Mouse (Mus musculus) MEL (cell line): ENCODE measurements around the gene Pgpep1. TPM values are rescaled to one million over a fixed set of nuclear protein-coding genes. Genes with fewer than 3 reads are reported as not detected.
A peak's percentile ranks its signal among the peaks of the same experiment; 100 is the strongest.

Experiments
- DNase-seq: peaks from one replicate; pipeline ENCODE4 v3.0.0; 2011; ENCODE audit warnings: low read depth, low spot score
- H3K27ac ChIP-seq: 2 replicates; pipeline ENCODE4 v1.5.1; 2012; ENCODE audit warnings: low read depth, mild to moderate bottlenecking, control low read depth, low read length, moderate library complexity; ENCODE audit not compliant: control insufficient read depth
- H3K27me3 ChIP-seq, 2 experiments: fragments of 150-350 bp in 1 of 2; sonication (generic) in 1 of 2; 2 replicates each; pipeline ENCODE4 v1.6.1; 2012; ENCODE audit warnings: low read length in 2 of 2, mild to moderate bottlenecking in 2 of 2, improper control_type of control experiment in 1 of 2, moderate library complexity in 1 of 2; ENCODE audit not compliant: insufficient read depth in 2 of 2, control insufficient read depth in 1 of 2
- H3K36me3 ChIP-seq, 2 experiments: 2 replicates each; pipeline ENCODE4 v1.6.1; 2012 to 2014; ENCODE audit warnings: low read length in 2 of 2, improper control_type of control experiment in 1 of 2, inconsistent platforms in 1 of 2, mild to moderate bottlenecking in 1 of 2; ENCODE audit not compliant: insufficient read depth in 2 of 2, control insufficient read depth in 1 of 2
- H3K4me1 ChIP-seq, 2 experiments: fragments of 150-350 bp in 1 of 2; sonication (generic) in 1 of 2; 2 replicates each; pipeline ENCODE4 v1.6.1; 2012; ENCODE audit warnings: low read length in 2 of 2, improper control_type of control experiment in 1 of 2, mild to moderate bottlenecking in 1 of 2; ENCODE audit not compliant: insufficient read depth in 2 of 2, control insufficient read depth in 1 of 2
- H3K4me3 ChIP-seq, 2 experiments: fragments of 150-350 bp in 1 of 2; sonication (generic) in 1 of 2; 2 replicates each; pipeline ENCODE4 v1.5.1; 2012; ENCODE audit warnings: low read depth in 2 of 2, low read length in 2 of 2, mild to moderate bottlenecking in 2 of 2, moderate library complexity in 2 of 2, control low read depth in 1 of 2, improper control_type of control experiment in 1 of 2; ENCODE audit not compliant: control insufficient read depth in 1 of 2, insufficient read depth in 1 of 2
- H3K79me2 ChIP-seq: 2 replicates; pipeline ENCODE4 v1.6.1; 2012; ENCODE audit warnings: mild to moderate bottlenecking, low read length, moderate library complexity; ENCODE audit not compliant: control insufficient read depth, poor library complexity, insufficient read depth
- H3K9ac ChIP-seq: 2 replicates; pipeline ENCODE4 v1.6.1; 2012; ENCODE audit warnings: low read depth, mild to moderate bottlenecking, control low read depth, low read length, moderate library complexity; ENCODE audit not compliant: control insufficient read depth, poor library complexity, severe bottlenecking
- H3K9me3 ChIP-seq: fragments of 150-350 bp; sonication (generic); replicated peaks from 2 replicates; pipeline ENCODE4 v1.6.1; 2012; ENCODE audit warnings: mild to moderate bottlenecking, low read length, improper control_type of control experiment, moderate library complexity; ENCODE audit not compliant: insufficient read depth
- BHLHE40 ChIP-seq: IDR thresholded peaks from 2 replicates; pipeline ENCODE4 v1.6.1; 2012; ENCODE audit warnings: low read depth, mild to moderate bottlenecking, inconsistent platforms, low read length, improper control_type of control experiment, borderline replicate concordance
- CHD1 ChIP-seq: IDR thresholded peaks from 2 replicates; pipeline ENCODE4 v1.6.1; 2012; ENCODE audit warnings: low read depth, mild to moderate bottlenecking, inconsistent platforms, low read length, improper control_type of control experiment
- E2F4 ChIP-seq: IDR thresholded peaks from 2 replicates; pipeline ENCODE4 v1.6.1; 2011; ENCODE audit warnings: low read depth, low read length, improper control_type of control experiment, borderline replicate concordance
- EP300 ChIP-seq, 2 experiments: IDR thresholded peaks; 2 replicates each; pipeline ENCODE4 v1.6.1; 2011; ENCODE audit warnings: improper control_type of control experiment in 2 of 2, low read length in 2 of 2, low read depth in 1 of 2, mild to moderate bottlenecking in 1 of 2
- ETS1 ChIP-seq: IDR thresholded peaks from 2 replicates; pipeline ENCODE4 v1.6.1; 2012; ENCODE audit warnings: low read depth, mild to moderate bottlenecking, inconsistent platforms, low read length, improper control_type of control experiment, moderate library complexity
- GATA1 ChIP-seq: IDR thresholded peaks from 2 replicates; pipeline ENCODE4 v1.6.1; 2011; ENCODE audit warnings: low read depth, low read length, improper control_type of control experiment
- HCFC1 ChIP-seq: IDR thresholded peaks from 2 replicates; pipeline ENCODE4 v1.6.1; 2012; ENCODE audit warnings: low read depth, mild to moderate bottlenecking, inconsistent platforms, low read length, improper control_type of control experiment, moderate library complexity
- KAT2A ChIP-seq: conservative IDR thresholded peaks from 2 replicates; pipeline ENCODE4 v1.6.1; 2012; ENCODE audit warnings: low read depth, low read length, improper control_type of control experiment, inconsistent platforms
- MAX ChIP-seq: IDR thresholded peaks from 2 replicates; pipeline ENCODE4 v1.6.1; 2011; ENCODE audit warnings: low read length, improper control_type of control experiment
- MEF2A ChIP-seq: IDR thresholded peaks from 2 replicates; pipeline ENCODE4 v1.6.1; 2014; ENCODE audit warnings: low read depth, mild to moderate bottlenecking, inconsistent platforms, low read length, improper control_type of control experiment; ENCODE audit not compliant: poor library complexity, insufficient replicate concordance, severe bottlenecking; ENCODE audit errors: extremely low read depth
- MXI1 ChIP-seq: IDR thresholded peaks from 2 replicates; pipeline ENCODE4 v1.6.1; 2011; ENCODE audit warnings: mild to moderate bottlenecking, low read depth, low read length, improper control_type of control experiment
- MYC ChIP-seq: IDR thresholded peaks from 2 replicates; pipeline ENCODE4 v1.6.1; 2011; ENCODE audit warnings: low read depth, mild to moderate bottlenecking, low read length, improper control_type of control experiment, moderate library complexity
- NELFE ChIP-seq: IDR thresholded peaks from 2 replicates; pipeline ENCODE4 v1.6.1; 2011; ENCODE audit warnings: low read depth, low read length, improper control_type of control experiment
- NRF1 ChIP-seq: IDR thresholded peaks from 2 replicates; pipeline ENCODE4 v1.6.1; 2014; ENCODE audit warnings: low read depth, mild to moderate bottlenecking, inconsistent platforms, low read length, improper control_type of control experiment, moderate library complexity; ENCODE audit not compliant: poor library complexity, insufficient read depth, severe bottlenecking
- POLR2A ChIP-seq, 2 experiments: IDR thresholded peaks; 2 replicates each; pipeline ENCODE4 v1.6.1; 2011 to 2012; ENCODE audit warnings: low read length in 2 of 2, mild to moderate bottlenecking in 2 of 2, control low read depth in 1 of 2, improper control_type of control experiment in 1 of 2, low read depth in 1 of 2, moderate library complexity in 1 of 2; ENCODE audit not compliant: control insufficient read depth in 1 of 2, insufficient read depth in 1 of 2, poor library complexity in 1 of 2
- POLR2AphosphoS2 ChIP-seq: IDR thresholded peaks from 2 replicates; pipeline ENCODE4 v1.6.1; 2011; ENCODE audit warnings: low read length, improper control_type of control experiment
- RAD21 ChIP-seq: IDR thresholded peaks from 2 replicates; pipeline ENCODE4 v1.6.1; 2011; ENCODE audit warnings: mild to moderate bottlenecking, low read depth, low read length, improper control_type of control experiment
- RCOR1 ChIP-seq: IDR thresholded peaks from 2 replicates; pipeline ENCODE4 v1.6.1; 2012; ENCODE audit warnings: low read depth, mild to moderate bottlenecking, inconsistent platforms, low read length, improper control_type of control experiment
- SIN3A ChIP-seq: IDR thresholded peaks from 2 replicates; pipeline ENCODE4 v1.6.1; 2012; ENCODE audit warnings: low read length, improper control_type of control experiment, inconsistent platforms
- SMC3 ChIP-seq: IDR thresholded peaks from 2 replicates; pipeline ENCODE4 v1.6.1; 2011; ENCODE audit warnings: low read depth, low read length, improper control_type of control experiment
- TAL1 ChIP-seq: IDR thresholded peaks from 2 replicates; pipeline ENCODE4 v1.6.1; 2012; ENCODE audit warnings: mild to moderate bottlenecking, inconsistent platforms, low read length, moderate library complexity, mixed read lengths
- TBP ChIP-seq: IDR thresholded peaks from 2 replicates; pipeline ENCODE4 v1.8.0; 2011; ENCODE audit warnings: low read depth, low read length, improper control_type of control experiment
- TCF12 ChIP-seq: IDR thresholded peaks from 2 replicates; pipeline ENCODE4 v1.6.1; 2014; ENCODE audit warnings: low read depth, mild to moderate bottlenecking, inconsistent platforms, low read length, improper control_type of control experiment, moderate library complexity
- UBTF ChIP-seq: IDR thresholded peaks from 2 replicates; pipeline ENCODE4 v1.6.1; 2012; ENCODE audit warnings: low read depth, mild to moderate bottlenecking, inconsistent platforms, low read length, improper control_type of control experiment, moderate library complexity, borderline replicate concordance; ENCODE audit not compliant: insufficient read depth
- USF2 ChIP-seq, 2 experiments: IDR thresholded peaks; 2 replicates each; pipeline ENCODE4 v1.6.1; 2011 to 2012; ENCODE audit warnings: improper control_type of control experiment in 2 of 2, low read length in 2 of 2, borderline replicate concordance in 1 of 2, inconsistent platforms in 1 of 2, low read depth in 1 of 2, mild to moderate bottlenecking in 1 of 2; ENCODE audit not compliant: insufficient read depth in 1 of 2
- ZC3H11A ChIP-seq: IDR thresholded peaks from 2 replicates; pipeline ENCODE4 v1.6.1; 2012; ENCODE audit warnings: low read depth, mild to moderate bottlenecking, inconsistent platforms, low read length, improper control_type of control experiment
- ZKSCAN1 ChIP-seq: IDR thresholded peaks from 2 replicates; pipeline ENCODE4 v1.6.1; 2012; ENCODE audit warnings: low read depth, mild to moderate bottlenecking, inconsistent platforms, low read length, improper control_type of control experiment, moderate library complexity
- ZMIZ1 ChIP-seq: IDR thresholded peaks from 2 replicates; pipeline ENCODE4 v1.6.1; 2012; ENCODE audit warnings: low read depth, mild to moderate bottlenecking, inconsistent platforms, low read length, improper control_type of control experiment, moderate library complexity
- ZNF384 ChIP-seq: IDR thresholded peaks from 2 replicates; pipeline ENCODE4 v1.6.1; 2012; ENCODE audit warnings: low read depth, mild to moderate bottlenecking, inconsistent platforms, low read length, improper control_type of control experiment
- polyA plus RNA-seq, 2 experiments: library from polyadenylated mRNA; stranded (reverse) in 1 of 2; unstranded in 1 of 2; fragments of >175 nt in 1 of 2; fragments of >200 nt in 1 of 2; gene quantifications; 2 replicates each; pipeline versions ENCODE4 v1.2.1 to v1.2.4; 2012; ENCODE audit warnings: low replicate concordance in 2 of 2, low read depth in 1 of 2; ENCODE audit not compliant: insufficient read length in 2 of 2, insufficient read depth in 1 of 2, missing spikeins in 1 of 2
- total RNA-seq: library from RNA; depleted of rRNA; stranded (reverse); fragments of 300-350 nt; gene quantifications from 2 replicates; pipeline ENCODE4 v1.2.3, GENCODE M21; 2012

Gene Pgpep1
- total and polyA plus RNA-seq, 3 experiments, result 12.6 to 19.5 TPM; not detected in 1

DNA sequence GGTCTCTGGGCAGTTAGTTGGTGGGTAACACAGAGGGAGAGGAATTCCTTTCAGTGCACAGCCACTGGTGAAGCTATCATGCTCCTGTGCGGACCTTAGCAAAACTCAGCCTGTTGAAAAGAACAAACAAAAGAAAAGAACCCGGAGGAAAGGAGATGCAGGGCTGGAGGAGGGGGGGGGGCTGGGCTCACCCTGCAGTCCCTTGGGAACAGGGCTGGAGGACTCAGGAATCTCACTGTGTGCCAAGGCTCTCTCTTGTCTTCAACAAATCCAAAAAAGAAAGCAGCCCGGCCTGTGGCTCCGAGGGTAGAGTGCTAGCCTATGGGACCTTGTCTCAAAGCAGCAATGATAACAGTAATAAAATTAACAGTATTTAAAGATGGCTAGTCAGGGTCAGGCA lies 3.5 kb upstream of the Pgpep1 start:
- peaks cover under 1 to 9% of the 10 kb centered on the region in 2 experiments for H3K4me1 ChIP-seq
- no peak overlapping the region for H3K4me3 ChIP-seq
- H3K9ac ChIP-seq, result no peak overlapping the region
- no peak for DNase-seq
- TF ChIP-seq SMC3 (no peak), MXI1 (no peak)
- H3K27ac ChIP-seq, result no peak overlapping the region
- H3K36me3 ChIP-seq, result 0 out of 4 replicates have a peak, but pooled peaks cover 0 to 2% of the 10 kb centered on the region in 2 experiments
- H3K9me3 ChIP-seq, result no peaks in the 10 kb centered on the region
- H3K27me3 ChIP-seq, result no peaks in the 10 kb centered on the region
- H3K79me2 ChIP-seq, result no peaks in the 10 kb centered on the region

DNA sequence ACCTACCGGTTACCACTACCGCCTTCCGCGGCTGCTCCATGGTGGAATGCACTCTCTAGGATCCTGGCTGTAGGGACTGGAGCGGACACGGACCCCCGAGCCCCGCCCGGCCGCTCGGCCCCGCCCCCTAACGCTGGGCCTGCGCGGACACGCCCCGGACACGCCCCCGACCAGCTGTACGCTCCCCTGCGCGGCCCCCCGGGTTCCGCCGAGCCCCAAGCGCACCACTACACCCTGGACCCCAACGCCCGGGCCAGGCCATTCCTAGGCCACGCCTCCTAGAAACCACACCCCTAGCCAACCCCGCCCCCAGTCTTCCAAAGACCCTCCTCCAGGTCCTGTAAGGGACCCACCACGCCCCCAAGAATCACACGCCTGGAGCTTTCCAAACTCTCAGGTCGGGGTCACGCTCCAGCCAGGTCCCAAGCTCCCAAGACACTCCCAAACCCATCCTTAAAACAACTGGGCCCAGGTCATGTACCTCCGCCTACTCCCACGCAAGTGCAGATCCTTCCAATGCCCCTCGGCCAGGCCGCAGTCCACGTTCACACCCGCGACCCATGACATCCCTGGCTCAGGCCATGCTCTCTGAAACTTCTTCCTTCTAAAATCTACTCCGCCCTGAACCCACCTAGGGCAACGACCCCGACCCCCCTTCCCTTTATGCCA lies 450 bp downstream of the Pgpep1 start:
- peak overlapping the region; percentile 75 to 99 for H3K4me3 ChIP-seq
- H3K4me1 ChIP-seq, result peaks cover 4 to 13% of the 10 kb centered on the region in 2 experiments
- peak; percentile 96 for DNase-seq
- H3K9me3 ChIP-seq, result no peaks in the 10 kb centered on the region
- 0 out of 4 replicates have a peak, but pooled peaks cover 0 to 2% of the 10 kb centered on the region in 2 experiments for H3K36me3 ChIP-seq
- H3K79me2 ChIP-seq, result no peaks in the 10 kb centered on the region
- H3K27ac ChIP-seq, result 0 out of 2 replicates have a peak overlapping the region, but pooled peaks have one; percentile 1
- peak overlapping the region; percentile 83 for H3K9ac ChIP-seq
- H3K27me3 ChIP-seq, result no peaks in the 10 kb centered on the region
- TF ChIP-seq POLR2A (IDR thresholded peaks at IDR 0.05; ENCODE audit: control insufficient read depth in 1 of 2, insufficient read depth in 1 of 2, low read depth in 1 of 2, low read length in 2 of 2, poor library complexity in 1 of 2), result peak in 1 of 2 experiments; percentile 67; a peak in 1 of 4 replicates
- no peak for TF ChIP-seq RCOR1
- peak; percentile 49 for TF ChIP-seq MXI1
- TF ChIP-seq MEF2A, result no peak
- no peak for TF ChIP-seq MAX
- peak; percentile 76 for TF ChIP-seq HCFC1
- no peak for TF ChIP-seq MYC
- TF ChIP-seq POLR2AphosphoS2, result no peak
- TF ChIP-seq ZMIZ1, result peak; percentile 45; the same call in 1 of the 2 replicates
- TF ChIP-seq ETS1, result peak; percentile 84; the same call in 1 of the 2 replicates
- no peak for TF ChIP-seq ZC3H11A
- TF ChIP-seq EP300 (IDR thresholded peaks at IDR 0.05; ENCODE audit: low read depth in 1 of 2, low read length in 2 of 2), result 0 out of 4 replicates have a peak, but pooled peaks of 1 of the 2 experiments have one; percentile 38
- no peak for TF ChIP-seq TAL1
- TF ChIP-seq USF2 (IDR thresholded peaks at IDR 0.05; ENCODE audit: borderline replicate concordance in 1 of 2, insufficient read depth in 1 of 2, low read depth in 1 of 2, low read length in 2 of 2), result no peak
- peak; percentile 77 for TF ChIP-seq NRF1
- TF ChIP-seq UBTF, result no peak
- no peak; the same call in 1 of the 2 replicates for TF ChIP-seq KAT2A
- TF ChIP-seq NELFE, result peak; percentile 56
- TF ChIP-seq BHLHE40, result no peak
- TF ChIP-seq RAD21, result no peak
- peak; percentile 14; the same call in 1 of the 2 replicates for TF ChIP-seq TBP
- TF ChIP-seq ZKSCAN1, result no peak
- no peak for TF ChIP-seq ZNF384
- TF ChIP-seq SMC3, result no peak
- TF ChIP-seq E2F4, result no peak
- no peak for TF ChIP-seq CHD1
- TF ChIP-seq TCF12, result no peak
- TF ChIP-seq GATA1, result no peak
- peak; percentile 68 for TF ChIP-seq SIN3A
